Mouse (Mus musculus) small intestine, adult 2 months (tissue): ENCODE data around the gene H2-Ab1. TPM values are rescaled to one million over a fixed set of nuclear protein-coding genes. Genes with fewer than 3 reads are reported as not detected.

Experiments
- H3K27ac ChIP-seq: fragments of 200-500 bp; 2 replicates; pipeline ENCODE4 v1.5.1; 2012; ENCODE audit warnings: low read depth, low read length, control low read depth, inconsistent platforms; ENCODE audit not compliant: insufficient read depth
- H3K27me3 ChIP-seq: fragments of 200-500 bp; 2 replicates; pipeline ENCODE4 v1.6.1; 2012; ENCODE audit warnings: mild to moderate bottlenecking, moderate library complexity, low read length, inconsistent platforms; ENCODE audit not compliant: control insufficient read depth, insufficient read depth
- H3K36me3 ChIP-seq: fragments of 200-500 bp; 2 replicates; pipeline ENCODE4 v1.6.1; 2012; ENCODE audit warnings: mild to moderate bottlenecking, low read length, control low read depth, inconsistent platforms; ENCODE audit not compliant: control insufficient read depth, insufficient read depth
- H3K4me1 ChIP-seq: fragments of 200-500 bp; 2 replicates; pipeline ENCODE4 v1.6.1; 2012; ENCODE audit warnings: low read length, inconsistent platforms, mixed read lengths; ENCODE audit not compliant: control insufficient read depth, insufficient read depth, insufficient read length
- H3K4me3 ChIP-seq: fragments of 200-500 bp; 2 replicates; pipeline ENCODE4 v1.5.1; 2012; ENCODE audit warnings: low read depth, mild to moderate bottlenecking, control low read depth, inconsistent platforms, low read length, moderate library complexity
- CTCF ChIP-seq: fragments of 200-500 bp; IDR thresholded peaks from 2 replicates; pipeline ENCODE4 v1.5.1; 2012; ENCODE audit warnings: low read depth, mild to moderate bottlenecking, control low read depth, inconsistent platforms, low read length, moderate library complexity, mixed read lengths; ENCODE audit not compliant: insufficient replicate concordance, insufficient read length; ENCODE audit errors: extremely low read depth
- POLR2A ChIP-seq: fragments of 200-500 bp; IDR thresholded peaks from 2 replicates; pipeline ENCODE4 v1.6.1; 2012; ENCODE audit warnings: low read depth, mild to moderate bottlenecking, control low read depth, inconsistent platforms, low read length, moderate library complexity
- WGBS: fragments of 180-500 bp; shearing (Covaris S2); methylation state at CpG from one replicate; pipeline ENCODE4 v1.1.7; 2018; 5-methylcytosine and 5-hydroxymethylcytosine counted together
- polyA plus RNA-seq: library from polyadenylated mRNA; depleted of rRNA; stranded (reverse); fragments of >200 nt; gene quantifications from 2 replicates; pipeline ENCODE4 v1.2.3, GENCODE M21; 2012; rRNA removed

H2-Ab1 gene
- polyA plus RNA-seq, 1 experiment = 5,426 TPM

GRCm38 (mm10) chr17:34313393-34313792, 55.9 kb downstream of the H2-Ab1 start:
- TF ChIP-seq POLR2A (no peak), CTCF (peak; percentile 92)
- Histone ChIP-seq H3K4me1 (peaks cover 3% of the 10 kb centered on the region), H3K4me3 (no peak overlapping the region), H3K27me3 (no peaks in the 10 kb centered on the region), H3K36me3 (peaks cover 25% of the 10 kb centered on the region), H3K27ac (no peak overlapping the region)
- 34% methylated on average over 3 of the region's 3 CpGs for WGBS

- 62% methylated on average over 9 of the region's 9 CpGs for WGBS
- Histone ChIP-seq H3K27me3 (no peaks in the 10 kb centered on the region), H3K36me3 (peaks cover 25% of the 10 kb centered on the region), H3K27ac (no peak overlapping the region), H3K4me1 (peaks cover 3% of the 10 kb centered on the region), H3K4me3 (no peak overlapping the region)
- TF ChIP-seq CTCF (no peak), POLR2A (no peak)
These were observed 56.8 kb downstream of the H2-Ab1 start for GRCm38 (mm10) chr17:34314286-34314685.

DNA sequence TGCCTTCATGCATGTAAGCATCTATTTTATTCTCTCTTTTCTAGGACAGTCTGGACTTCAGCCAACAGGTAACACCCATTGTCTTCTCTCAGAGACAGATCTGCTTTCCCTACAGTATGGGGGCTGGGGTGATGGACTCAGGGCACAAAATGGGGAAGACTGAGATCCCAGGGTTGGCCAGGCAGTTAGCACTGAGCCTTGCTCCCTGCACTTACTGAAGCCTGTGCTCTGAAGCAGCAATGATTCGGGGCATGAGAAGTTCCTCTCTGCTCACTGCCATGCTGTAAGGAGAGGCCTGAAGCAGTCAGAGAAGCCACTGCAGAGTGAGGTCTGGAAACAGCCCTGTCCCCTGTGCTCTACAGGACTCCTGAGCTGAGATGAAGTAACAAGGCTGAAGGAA, 58.0 kb downstream of the H2-Ab1 start:
- Histone ChIP-seq H3K27me3 (no peaks in the 10 kb centered on the region), H3K4me1 (no peaks in the 10 kb centered on the region; the same call in 1 of the 2 replicates), H3K4me3 (no peak overlapping the region), H3K27ac (no peak overlapping the region), H3K36me3 (peaks cover 25% of the 10 kb centered on the region)
- TF ChIP-seq POLR2A = no peak
- no peak for TF ChIP-seq CTCF
- WGBS = 79% methylated on average over 1 of the region's 1 CpGs

DNA sequence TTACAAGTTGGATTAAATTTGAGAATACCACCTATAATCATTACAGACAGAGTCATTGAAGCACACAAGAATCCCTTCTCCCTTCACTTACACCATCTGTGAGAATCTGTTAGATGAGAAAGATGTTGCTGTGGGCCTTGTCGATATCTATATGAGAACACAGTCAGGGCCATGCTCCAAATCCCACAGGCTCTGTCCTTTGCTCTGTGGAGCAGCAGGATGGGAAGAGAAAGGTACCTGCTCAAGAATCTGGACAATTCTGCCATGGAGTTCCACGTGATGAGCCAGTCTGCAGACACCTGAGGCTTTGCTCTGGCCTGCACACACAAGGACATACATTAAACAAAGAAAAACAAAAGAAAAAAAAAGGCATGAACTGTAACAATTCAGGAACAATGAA, 59.2 kb downstream of the H2-Ab1 start:
- WGBS = 84% methylated on average over 2 of the region's 2 CpGs
- H3K27me3 ChIP-seq = no peaks in the 10 kb centered on the region

GRCm38 (mm10) chr17:34317275-34317674, 59.8 kb downstream of the H2-Ab1 start:
- WGBS = 23% methylated on average over 2 of the region's 2 CpGs

More for the DNA sequence above, 59.2 kb downstream of the H2-Ab1 start:
- TF ChIP-seq POLR2A (no peak), CTCF (no peak)
- H3K4me1 ChIP-seq = no peaks in the 10 kb centered on the region; the same call in 1 of the 2 replicates
- no peak overlapping the region for H3K27ac ChIP-seq
- peaks cover 25% of the 10 kb centered on the region for H3K36me3 ChIP-seq
- H3K4me3 ChIP-seq = no peak overlapping the region

More at GRCm38 (mm10) chr17:34317275-34317674, 59.8 kb downstream of the H2-Ab1 start:
- H3K36me3 ChIP-seq = peaks cover 25% of the 10 kb centered on the region
- H3K27me3 ChIP-seq = no peaks in the 10 kb centered on the region
- no peak overlapping the region for H3K4me3 ChIP-seq
- H3K4me1 ChIP-seq = no peaks in the 10 kb centered on the region
- TF ChIP-seq POLR2A (no peak), CTCF (no peak)
- no peak overlapping the region for H3K27ac ChIP-seq

Other genes starting within 250 kb of the H2-Ab1 start
- 15.5 and 29.9 TPM in 2 replicates for gene Ring1, start 233.0 kb upstream of the H2-Ab1 start, polyA plus RNA-seq
- 52.4 and 75.8 TPM in 2 replicates for gene H2-Ke6, start 229.6 kb upstream of the H2-Ab1 start, polyA plus RNA-seq
- 81.5 and 119 TPM in 2 replicates for gene Slc39a7, start 226.0 kb upstream of the H2-Ab1 start, polyA plus RNA-seq
- gene Rxrb, start 225.9 kb upstream of the H2-Ab1 start, polyA plus RNA-seq = 26.3 and 64.2 TPM in 2 replicates
- 0.90 and 2.4 TPM in 2 replicates for gene Col11a2, start 218.3 kb upstream of the H2-Ab1 start, polyA plus RNA-seq
- gene H2-Oa, start 165.3 kb upstream of the H2-Ab1 start, polyA plus RNA-seq = 7.2 and 16.6 TPM in 2 replicates
- gene H2-DMa, start 138.1 kb upstream of the H2-Ab1 start, polyA plus RNA-seq = 35.4 and 169 TPM in 2 replicates
- 41.2 and 73.1 TPM in 2 replicates for gene Brd2, start 135.1 kb upstream of the H2-Ab1 start, polyA plus RNA-seq
- gene H2-DMb2, start 114.4 kb upstream of the H2-Ab1 start, polyA plus RNA-seq = 12.7 and 25.4 TPM in 2 replicates
- 39.0 and 281 TPM in 2 replicates for gene H2-DMb1, start 104.6 kb upstream of the H2-Ab1 start, polyA plus RNA-seq
- 35.1 and 100 TPM in 2 replicates for gene Tap1, start 70.1 kb upstream of the H2-Ab1 start, polyA plus RNA-seq
- gene Psmb9, start 69.9 kb upstream of the H2-Ab1 start, polyA plus RNA-seq = 112 and 204 TPM in 2 replicates
- gene Psmb8, start 60.0 kb upstream of the H2-Ab1 start, polyA plus RNA-seq = 135 and 293 TPM in 2 replicates
- gene Tap2, start 54.2 kb upstream of the H2-Ab1 start, polyA plus RNA-seq = 30.4 and 66.1 TPM in 2 replicates
- gene H2-Ob, start 18.8 kb upstream of the H2-Ab1 start, polyA plus RNA-seq = 5.3 and 13.7 TPM in 2 replicates
- gene H2-Aa, start 30.1 kb downstream of the H2-Ab1 start, polyA plus RNA-seq = 155 and 792 TPM in 2 replicates
- 91.6 and 398 TPM in 2 replicates for gene H2-Eb1, start 48.2 kb downstream of the H2-Ab1 start, polyA plus RNA-seq
- gene H2-Eb2, start 68.0 kb downstream of the H2-Ab1 start, polyA plus RNA-seq = 0.44 and 1.2 TPM in 2 replicates
- gene Btnl2, start 97.1 kb downstream of the H2-Ab1 start, polyA plus RNA-seq = 43.4 and 105 TPM in 2 replicates
- 78.7 and 178 TPM in 2 replicates for gene Btnl1, start 119.4 kb downstream of the H2-Ab1 start, polyA plus RNA-seq
- not detected in 2 replicates for gene BC051142, start 141.1 kb downstream of the H2-Ab1 start, polyA plus RNA-seq
- 19.3 and 61.4 TPM in 2 replicates for gene Btnl4, start 219.6 kb downstream of the H2-Ab1 start, polyA plus RNA-seq